Mouse (Mus musculus): ENCODE results near the gene Rfx8. TPM values are rescaled to one million over a fixed set of nuclear protein-coding genes. Genes with fewer than 3 reads are reported as not detected.

The Rfx8 gene
- total and polyA plus RNA-seq, 3 experiments = 0.20 to 0.35 (median 0.26) TPM

DNA sequence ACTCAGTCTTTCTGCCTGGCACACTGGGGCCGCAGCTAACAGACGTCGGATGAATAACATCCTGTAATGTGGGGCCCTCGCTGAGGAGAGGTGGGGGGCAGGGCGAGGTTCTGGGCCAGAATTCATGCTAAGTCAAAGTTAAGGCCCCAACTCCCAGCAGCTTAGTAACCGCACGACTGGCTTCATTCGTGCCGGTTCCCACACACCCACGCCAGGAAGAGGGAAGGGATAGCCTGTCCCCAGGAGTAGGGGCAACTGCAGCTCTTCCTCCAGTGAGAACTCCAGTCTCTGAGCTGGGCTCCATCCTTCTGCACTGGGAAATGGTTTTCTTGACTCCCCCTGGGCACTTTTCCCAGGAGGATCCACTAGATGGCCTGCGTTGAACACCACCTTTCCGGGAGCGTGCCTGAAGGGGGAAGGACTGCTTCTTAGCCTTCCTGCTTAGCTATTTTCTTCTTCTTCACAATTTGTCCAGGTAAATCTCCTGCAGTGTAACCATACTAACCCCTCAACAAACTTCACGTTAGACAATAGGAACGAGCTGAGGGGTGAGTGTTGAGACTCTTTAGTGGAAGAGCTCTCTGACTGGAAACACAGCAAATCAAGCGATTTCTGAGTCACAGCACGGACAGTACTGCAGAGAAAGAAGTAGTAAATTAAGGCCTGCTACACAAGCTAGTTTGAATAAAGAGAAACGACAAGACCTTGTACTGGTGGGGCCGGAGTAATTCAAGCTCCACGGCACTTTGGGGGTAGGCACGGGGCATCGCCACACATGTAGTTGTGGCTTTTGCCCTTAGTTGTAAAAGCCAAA is 40.6 kb upstream of the Rfx8 start:
- peaks cover 24% of the 10 kb centered on the region for H3K4me1 ChIP-seq (ENCODE audit: control insufficient read depth, insufficient read depth, low read length)
- TF ChIP-seq EP300 (IDR thresholded peaks at IDR 0.05; ENCODE audit: insufficient read depth, low read depth, low read length) (peak; percentile 84), CTCF (IDR thresholded peaks at IDR 0.05) (peak; percentile 79), POLR2A (IDR thresholded peaks at IDR 0.05; ENCODE audit: insufficient read depth, low read depth, low read length) (no peak)
- H3K36me3 ChIP-seq (ENCODE audit: control insufficient read depth, insufficient read depth, low read length) = no peaks in the 10 kb centered on the region
- peak overlapping the region; percentile 28 for H3K4me3 ChIP-seq
- no peaks in the 10 kb centered on the region for H3K27me3 ChIP-seq (ENCODE audit: control insufficient read depth, insufficient read depth, low read length)
- peak; percentile 67 to 75 for DNase-seq
- WGBS = 5% methylated on average over 22 of the region's 22 CpGs
- peak overlapping the region; percentile 83 for H3K27ac ChIP-seq
- intact Hi-C loops (cut with DNase I) = loop anchor here (1.0 to 2.0 kb wide), 5 partner anchors 49 to 221 kb away; partner anchors contain the start of gene Map4k4
- H3K79me2 ChIP-seq (replicated peaks; ENCODE audit: control insufficient read depth, insufficient read depth, low read length) = no peaks in the 10 kb centered on the region
- H3K9ac ChIP-seq (ENCODE audit: low read depth, low read length) = peak overlapping the region; percentile 57

DNA sequence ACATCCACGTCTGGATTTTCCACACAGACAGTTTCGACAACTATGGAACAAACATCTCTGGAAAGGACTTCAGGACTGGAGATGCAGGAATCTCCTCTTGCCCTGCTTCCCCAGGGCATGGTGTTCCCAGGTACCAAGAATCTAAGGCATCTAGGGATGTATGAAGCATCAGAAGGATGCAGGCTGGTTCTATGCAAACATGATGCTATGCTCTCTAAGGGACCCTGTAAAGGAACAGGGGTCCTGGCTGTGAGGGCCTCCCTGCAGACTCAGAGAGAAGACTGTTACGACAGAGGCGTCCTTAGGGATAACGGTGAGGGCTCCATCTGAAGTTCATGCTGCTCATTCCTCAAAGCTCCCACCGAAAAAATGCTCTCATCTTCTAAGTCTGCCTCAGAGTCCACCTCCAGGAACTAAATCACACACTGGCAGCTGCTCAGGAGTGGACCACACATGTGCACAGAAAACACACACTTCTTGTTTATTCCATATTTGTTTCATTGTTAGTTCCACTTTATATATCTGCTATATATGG is 39.5 kb upstream of the Rfx8 start:
- Histone ChIP-seq H3K9ac (ENCODE audit: low read depth, low read length) (no peak overlapping the region), H3K36me3 (ENCODE audit: control insufficient read depth, insufficient read depth, low read length) (no peaks in the 10 kb centered on the region), H3K4me1 (ENCODE audit: control insufficient read depth, insufficient read depth, low read length) (peaks cover 24% of the 10 kb centered on the region), H3K79me2 (replicated peaks; ENCODE audit: control insufficient read depth, insufficient read depth, low read length) (no peaks in the 10 kb centered on the region), H3K27ac (no peak overlapping the region; the same call in 1 of the 2 replicates), H3K27me3 (ENCODE audit: control insufficient read depth, insufficient read depth, low read length) (no peaks in the 10 kb centered on the region), H3K4me3 (no peak overlapping the region)
- intact Hi-C loops (cut with DNase I) = loop anchor here (2.0 kb wide), 3 partner anchors 47 to 223 kb away; partner anchors contain the start of gene Map4k4
- WGBS = 75% methylated on average over 6 of the region's 6 CpGs
- no peak for TF ChIP-seq EP300 (IDR thresholded peaks at IDR 0.05; ENCODE audit: insufficient read depth, low read depth, low read length)
- no peak for TF ChIP-seq CTCF (IDR thresholded peaks at IDR 0.05)
- no peak for TF ChIP-seq POLR2A (IDR thresholded peaks at IDR 0.05; ENCODE audit: insufficient read depth, low read depth, low read length)
- DNase-seq = no peak

DNA sequence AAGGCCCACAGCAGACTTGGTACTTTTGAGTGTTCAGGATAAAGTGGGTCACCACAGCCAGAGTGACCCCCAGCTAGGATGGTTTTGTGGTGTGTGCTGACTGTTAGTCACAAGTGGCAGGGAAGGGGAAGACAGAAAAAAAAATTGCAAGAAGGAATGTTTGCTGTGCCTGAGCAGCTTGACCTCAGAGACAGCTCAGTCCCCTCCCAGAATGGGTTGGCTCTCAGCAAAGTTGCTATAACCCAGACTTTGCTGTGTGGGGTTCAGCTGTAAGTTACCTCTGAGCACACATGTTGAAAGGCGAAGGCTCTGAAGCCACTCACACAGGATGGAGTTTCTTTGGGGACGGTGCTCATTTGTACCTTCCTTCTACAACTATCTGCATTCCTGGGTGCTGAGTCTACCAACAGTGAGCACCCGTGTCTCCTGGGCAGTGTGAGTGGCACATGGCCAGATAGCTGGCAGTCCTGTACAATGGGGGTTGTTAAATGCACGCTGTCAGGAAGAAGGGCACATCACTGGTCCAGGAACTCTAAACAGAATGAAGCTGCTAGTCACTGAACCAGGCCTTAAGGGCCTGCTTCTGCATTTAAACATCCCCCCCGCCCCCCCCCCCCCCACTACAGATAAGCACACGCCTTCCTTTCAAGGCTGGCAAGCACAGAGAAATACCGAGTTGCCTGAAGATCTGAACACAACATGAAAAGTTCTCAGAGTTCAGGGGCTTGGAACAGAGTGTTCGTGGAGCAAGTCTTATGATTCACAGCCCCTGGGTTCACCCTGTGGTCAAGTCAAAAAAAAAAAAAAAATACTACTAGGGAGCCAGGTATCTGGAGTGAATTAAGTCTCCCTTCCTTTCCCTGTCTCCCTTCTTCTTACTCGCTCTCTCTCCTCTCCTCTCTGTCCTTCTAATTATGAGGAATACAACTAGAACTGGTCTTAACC is 38.7 kb upstream of the Rfx8 start:
- peak; percentile 18 to 54 for DNase-seq
- Histone ChIP-seq H3K36me3 (ENCODE audit: control insufficient read depth, insufficient read depth, low read length) (no peaks in the 10 kb centered on the region), H3K4me3 (no peak overlapping the region), H3K9ac (ENCODE audit: low read depth, low read length) (no peak overlapping the region; the same call in 1 of the 2 replicates), H3K4me1 (ENCODE audit: control insufficient read depth, insufficient read depth, low read length) (peaks cover 28% of the 10 kb centered on the region), H3K27ac (peak overlapping the region; percentile 38), H3K79me2 (replicated peaks; ENCODE audit: control insufficient read depth, insufficient read depth, low read length) (no peaks in the 10 kb centered on the region), H3K27me3 (ENCODE audit: control insufficient read depth, insufficient read depth, low read length) (no peaks in the 10 kb centered on the region)
- intact Hi-C loops (cut with DNase I) = loop anchor here (2.0 kb wide), 3 partner anchors 47 to 223 kb away; partner anchors contain the start of gene Map4k4
- WGBS = 33% methylated on average over 9 of the region's 9 CpGs
- TF ChIP-seq POLR2A (IDR thresholded peaks at IDR 0.05; ENCODE audit: insufficient read depth, low read depth, low read length) (no peak), EP300 (IDR thresholded peaks at IDR 0.05; ENCODE audit: insufficient read depth, low read depth, low read length) (0 out of 2 replicates have a peak, but pooled peaks have one; percentile 13)

DNA sequence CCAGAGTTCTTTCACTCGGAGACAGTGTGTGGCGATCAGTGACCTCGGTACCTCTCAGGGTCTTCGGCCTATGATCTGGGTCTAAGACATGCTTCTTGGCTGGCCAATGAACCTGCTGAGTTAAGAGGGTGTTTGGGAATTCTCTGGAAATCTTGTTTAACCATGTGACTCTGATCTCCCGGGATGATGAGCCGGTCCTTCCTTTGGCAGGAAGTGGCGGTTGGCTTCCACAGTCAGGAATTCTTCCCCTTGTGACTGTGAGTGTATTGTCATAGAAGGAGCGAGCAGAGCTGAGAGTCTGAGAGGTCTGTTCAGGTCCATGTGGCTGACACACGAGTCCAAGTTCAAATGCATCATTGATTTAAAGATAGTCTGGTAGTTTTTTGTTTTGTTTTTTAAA is 37.4 kb upstream of the Rfx8 start:
- intact Hi-C loops (cut with DNase I) = loop anchor here (1.0 kb wide), 1 partner anchor 71 kb away; no protein-coding TSS in a partner anchor
- no peaks in the 10 kb centered on the region for H3K27me3 ChIP-seq (ENCODE audit: control insufficient read depth, insufficient read depth, low read length)
- peaks cover 30% of the 10 kb centered on the region for H3K4me1 ChIP-seq (ENCODE audit: control insufficient read depth, insufficient read depth, low read length)
- no peaks in the 10 kb centered on the region for H3K79me2 ChIP-seq (replicated peaks; ENCODE audit: control insufficient read depth, insufficient read depth, low read length)
- no peaks in the 10 kb centered on the region for H3K36me3 ChIP-seq (ENCODE audit: control insufficient read depth, insufficient read depth, low read length)
- DNase-seq = peak; percentile 47 to 66
- H3K4me3 ChIP-seq = no peak overlapping the region
- no peak overlapping the region for H3K9ac ChIP-seq (ENCODE audit: low read depth, low read length)
- 0 out of 2 replicates have a peak, but pooled peaks have one; percentile 42 for TF ChIP-seq EP300 (IDR thresholded peaks at IDR 0.05; ENCODE audit: insufficient read depth, low read depth, low read length)
- no peak for TF ChIP-seq POLR2A (IDR thresholded peaks at IDR 0.05; ENCODE audit: insufficient read depth, low read depth, low read length)
- 54% methylated on average over 9 of the region's 9 CpGs for WGBS
- peak overlapping the region; percentile 36 for H3K27ac ChIP-seq

DNA sequence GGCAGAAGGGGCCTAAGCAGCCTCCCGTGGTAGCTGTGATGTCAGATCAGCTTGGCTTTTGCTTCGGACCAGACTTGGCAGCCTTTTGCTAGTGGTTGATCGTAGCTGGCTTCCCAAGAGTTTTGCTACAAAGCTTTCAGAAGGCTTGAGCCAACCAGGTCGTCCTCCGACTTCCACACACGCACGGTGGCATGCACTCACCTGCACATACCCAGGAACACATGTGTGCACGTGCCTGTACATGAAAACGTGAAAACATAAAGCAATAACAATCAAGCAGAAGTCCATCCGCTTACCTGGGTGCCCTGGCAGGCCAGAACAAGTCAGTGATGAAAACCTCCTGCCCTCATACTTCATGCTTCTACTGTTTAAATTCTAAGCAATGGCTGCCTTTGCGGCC is 36.2 kb upstream of the Rfx8 start:
- H3K4me3 ChIP-seq = no peak overlapping the region
- H3K27ac ChIP-seq = no peak overlapping the region
- intact Hi-C loops (cut with DNase I) = no loop called here

More for the DNA sequence above, 36.2 kb upstream of the Rfx8 start:
- no peaks in the 10 kb centered on the region for H3K27me3 ChIP-seq (ENCODE audit: control insufficient read depth, insufficient read depth, low read length)
- H3K4me1 ChIP-seq (ENCODE audit: control insufficient read depth, insufficient read depth, low read length) = peaks cover 26% of the 10 kb centered on the region
- no peak for DNase-seq
- no peaks in the 10 kb centered on the region for H3K79me2 ChIP-seq (replicated peaks; ENCODE audit: control insufficient read depth, insufficient read depth, low read length)
- TF ChIP-seq EP300 (IDR thresholded peaks at IDR 0.05; ENCODE audit: insufficient read depth, low read depth, low read length) = no peak
- TF ChIP-seq POLR2A (IDR thresholded peaks at IDR 0.05; ENCODE audit: insufficient read depth, low read depth, low read length) = no peak
- no peak for TF ChIP-seq CTCF (IDR thresholded peaks at IDR 0.05)
- H3K9ac ChIP-seq (ENCODE audit: low read depth, low read length) = no peak overlapping the region
- no peaks in the 10 kb centered on the region for H3K36me3 ChIP-seq (ENCODE audit: control insufficient read depth, insufficient read depth, low read length)
- WGBS = 75% methylated on average over 11 of the region's 11 CpGs
